Mouse (Mus musculus) midbrain, embryonic 15.5 days (tissue): ENCODE measurements around the gene BC005537. TPM values are rescaled to one million over a fixed set of nuclear protein-coding genes. Genes with fewer than 3 reads are reported as not detected.

Experiments
- ATAC-seq: fragments of 200-750 bp; cut with Nextera tagmentation; replicated peaks from 2 replicates; pipeline ENCODE4 v1.8.0; 2017; ENCODE audit warnings: moderate TSS enrichment
- H3K27ac ChIP-seq: fragments of 300-500 bp; sonication (generic); 2 replicates; pipeline ENCODE4 v1.5.1; 2015; ENCODE audit warnings: mild to moderate bottlenecking, inconsistent platforms
- H3K27me3 ChIP-seq: fragments of 300-500 bp; sonication (generic); replicated peaks from 2 replicates; pipeline ENCODE4 v1.6.1; 2015; ENCODE audit warnings: inconsistent platforms
- H3K36me3 ChIP-seq: fragments of 300-500 bp; sonication (generic); replicated peaks from 2 replicates; pipeline ENCODE4 v1.6.1; 2015; ENCODE audit warnings: inconsistent platforms
- H3K4me1 ChIP-seq: fragments of 300-500 bp; sonication (generic); 2 replicates; pipeline ENCODE4 v1.6.1; 2015; ENCODE audit warnings: inconsistent platforms
- H3K4me2 ChIP-seq: fragments of 300-500 bp; sonication (generic); 2 replicates; pipeline ENCODE4 v1.6.1; 2015; ENCODE audit warnings: inconsistent platforms, mild to moderate bottlenecking, moderate library complexity
- H3K4me3 ChIP-seq: fragments of 300-500 bp; sonication (generic); 2 replicates; pipeline ENCODE4 v1.5.1; 2015; ENCODE audit warnings: mild to moderate bottlenecking, inconsistent platforms
- H3K9ac ChIP-seq: fragments of 300-500 bp; sonication (generic); 2 replicates; pipeline ENCODE4 v1.6.1; 2015; ENCODE audit warnings: mild to moderate bottlenecking, inconsistent platforms
- H3K9me3 ChIP-seq: fragments of 300-500 bp; sonication (generic); 2 replicates; pipeline ENCODE4 v1.6.1; 2016; ENCODE audit warnings: inconsistent platforms
- WGBS: fragments of 180-500 bp; shearing (Covaris S2); methylation state at CpG from one replicate; pipeline ENCODE4 v1.1.7; 2015; ENCODE audit warnings: mixed read lengths; 5-methylcytosine and 5-hydroxymethylcytosine counted together
- polyA plus RNA-seq: library from polyadenylated mRNA; unstranded; fragments of >200 nt; fragmentation: Nextera tagmentation; extraction: Ambion mirVana; gene quantifications from 2 replicates; pipeline ENCODE4 v1.2.1, GENCODE M21; 2015

The BC005537 gene
- polyA plus RNA-seq, 1 experiment from 2014 or later, result 24.2 TPM

DNA sequence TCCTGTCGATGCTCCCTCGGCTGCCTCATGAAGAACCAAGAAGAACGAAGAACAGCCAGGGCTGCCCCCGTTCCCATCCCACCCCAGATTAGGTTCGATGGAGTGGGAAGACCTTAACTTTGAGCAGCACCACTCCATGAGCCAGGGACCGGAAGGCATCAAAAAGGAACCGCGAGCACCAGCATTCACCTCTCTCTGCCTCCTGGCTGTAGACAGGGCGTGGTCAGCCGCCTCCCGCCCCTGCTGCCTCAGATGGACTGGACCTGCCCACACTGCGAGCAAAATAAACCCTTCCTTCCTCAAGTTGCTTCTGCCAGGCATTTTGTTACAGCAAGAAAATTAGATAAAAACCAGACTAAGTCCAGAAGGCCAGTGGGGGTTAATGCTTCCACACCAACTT lies 59.6 kb downstream of the BC005537 start:
- Histone ChIP-seq H3K9ac (no peak overlapping the region), H3K27ac (no peak overlapping the region), H3K9me3 (no peaks in the 10 kb centered on the region), H3K4me3 (no peak overlapping the region), H3K36me3 (no peaks in the 10 kb centered on the region), H3K27me3 (no peaks in the 10 kb centered on the region), H3K4me1 (no peaks in the 10 kb centered on the region), H3K4me2 (no peak overlapping the region)
- no peak for ATAC-seq
- 84% methylated on average over 12 of the region's 12 CpGs for WGBS

DNA sequence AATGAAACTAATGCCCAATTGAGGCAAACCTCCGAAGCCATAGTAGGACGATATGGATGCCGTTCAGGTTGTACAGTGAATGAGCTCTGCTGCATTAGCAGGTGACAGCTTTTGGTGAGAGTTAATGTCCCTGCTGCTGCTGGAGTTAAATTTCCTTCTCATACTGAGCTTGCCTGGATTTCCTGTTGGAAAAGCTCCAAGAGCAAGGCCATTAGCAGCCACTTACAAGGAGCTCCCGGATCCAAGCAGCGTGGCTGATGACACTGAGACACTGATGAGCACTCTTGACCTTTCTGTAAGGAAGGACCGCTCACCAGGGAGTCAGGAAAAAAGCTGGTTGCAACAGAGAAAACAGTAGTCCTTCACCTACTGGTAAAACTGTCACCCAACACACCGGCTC lies 60.6 kb downstream of the BC005537 start:
- Histone ChIP-seq H3K27ac (no peak overlapping the region), H3K4me2 (no peak overlapping the region), H3K4me1 (no peaks in the 10 kb centered on the region), H3K36me3 (no peaks in the 10 kb centered on the region), H3K27me3 (no peaks in the 10 kb centered on the region), H3K9me3 (no peaks in the 10 kb centered on the region), H3K9ac (no peak overlapping the region), H3K4me3 (no peak overlapping the region)
- 87% methylated on average over 7 of the region's 7 CpGs for WGBS
- ATAC-seq, result no peak

- H3K4me3 ChIP-seq, result no peak overlapping the region
- no peak overlapping the region for H3K9ac ChIP-seq
- H3K4me2 ChIP-seq, result no peak overlapping the region
- no peaks in the 10 kb centered on the region for H3K9me3 ChIP-seq
- no peaks in the 10 kb centered on the region for H3K4me1 ChIP-seq
- ATAC-seq, result no peak
- no peaks in the 10 kb centered on the region for H3K36me3 ChIP-seq
- H3K27me3 ChIP-seq, result no peaks in the 10 kb centered on the region
- H3K27ac ChIP-seq, result no peak overlapping the region
- WGBS, result 58% methylated on average over 7 of the region's 7 CpGs
These were observed 61.1 kb downstream of the BC005537 start for GRCm38 (mm10) chr13:24862520-24862919.

Other genes starting within 250 kb of the BC005537 start
- 32.3 and 34.0 TPM in 2 replicates for gene Ripor2, start 219.5 kb upstream of the BC005537 start, polyA plus RNA-seq
- 0.19 TPM in 1 of 2 replicates, not detected in the other for gene Armh2, start 60.4 kb upstream of the BC005537 start, polyA plus RNA-seq
- gene Gmnn, start 39.7 kb upstream of the BC005537 start, polyA plus RNA-seq, result 14.6 and 17.2 TPM in 2 replicates
- 43.5 and 49.2 TPM in 2 replicates for gene Acot13, start 29.9 kb downstream of the BC005537 start, polyA plus RNA-seq
- 28.7 and 33.2 TPM in 2 replicates for gene Tdp2, start 30.0 kb downstream of the BC005537 start, polyA plus RNA-seq
- 5.9 and 7.8 TPM in 2 replicates for gene D130043K22Rik, start 43.5 kb downstream of the BC005537 start, polyA plus RNA-seq
- 12.5 and 12.6 TPM in 2 replicates for gene Aldh5a1, start 136.0 kb downstream of the BC005537 start, polyA plus RNA-seq
- gene Gpld1, start 141.5 kb downstream of the BC005537 start, polyA plus RNA-seq, result 2.0 and 3.0 TPM in 2 replicates
- gene Mrs2, start 218.7 kb downstream of the BC005537 start, polyA plus RNA-seq, result 17.3 and 18.9 TPM in 2 replicates